ENCODE assay signal across 7 mouse cellular contexts in genomic region chr2:130423397-130424125, GRCm38 (mm10). TPM values are rescaled to one million over a fixed set of nuclear protein-coding genes. Genes with fewer than 3 reads are reported as not detected.
A peak's percentile ranks its signal among the peaks of the same experiment; 100 is the strongest.
DNase-seq lines count a peak whose midpoint lies in the region; ATAC-seq and TF ChIP-seq lines count a peak whose summit lies in the region.

No protein-coding gene starts in this region.

- no peaks in the 10 kb centered on the region for H3K9me3 ChIP-seq in megakaryocyte, embryonic 14.5 days

- peak overlapping the region; percentile 91 for H3K27ac ChIP-seq in gastrocnemius, adult 2 months

- H3K36me3 ChIP-seq in megakaryocyte, embryonic 14.5 days (replicated peaks; ENCODE audit: low read length), result peaks cover 50% of the 10 kb centered on the region

- DNase-seq in adrenal gland, adult 18-20 months (ENCODE audit: low spot score in 2 of 2), result peak; percentile 78
- DNase-seq in cerebellum, postnatal 14 days, result peak; percentile 91 to 92
- peak; percentile 87 for DNase-seq in gastrocnemius, adult 2 months
- DNase-seq in left cerebral cortex, postnatal 14 days (ENCODE audit: low spot score in 2 of 2), result peak; percentile 80
- DNase-seq in right cerebral cortex, postnatal 14 days, result peak; percentile 83

- ATAC-seq in inflammation-experienced regulatory T-cells, adult 6 months, result peak; percentile 59

- H3K4me3 ChIP-seq in gastrocnemius, adult 2 months, result peak overlapping the region; percentile 90
- H3K4me3 ChIP-seq in megakaryocyte, embryonic 14.5 days (replicated peaks), result peak overlapping the region; percentile 94

- intact Hi-C loops in gastrocnemius, adult 2 months (cut with DNase I), result loop anchor here (5.0 kb wide), 1 partner anchor 136 kb away; no protein-coding TSS in a partner anchor
- intact Hi-C loops in left cerebral cortex, postnatal 14 days (cut with DNase I), result no loop called here

- no peaks in the 10 kb centered on the region for H3K27me3 ChIP-seq in megakaryocyte, embryonic 14.5 days (replicated peaks)

- H3K4me1 ChIP-seq in megakaryocyte, embryonic 14.5 days, result peaks cover 75% of the 10 kb centered on the region

- TF ChIP-seq CTCF in gastrocnemius, adult 2 months (IDR thresholded peaks at IDR 0.05), result no peak

RNA-seq across cellular contexts. Expression of gene Vps16, which starts 0.6 kb away (rescaled TPM):
- 10 to 100 TPM; 47.9 to 71.8 TPM for total RNA-seq in adrenal gland, adult 18-20 months (2021)
- total RNA-seq in gastrocnemius, adult 2 months (2021), result 10 to 100 TPM; 15.7 to 19.1 TPM
- 100 to 1,000 TPM; 165 to 250 (median 199) TPM for polyA plus RNA-seq in inflammation-experienced regulatory T-cells, adult 6 months (2017; shearing (Covaris generic))
- 10 to 100 TPM; 66.7 to 83.6 TPM for total RNA-seq in left cerebral cortex, postnatal 14 days (2021)
- polyA plus RNA-seq in megakaryocyte, embryonic 14.5 days (2012; ENCODE audit: insufficient read depth, low replicate concordance), result 8.9 TPM in 1 of 2 replicates, not detected in the other

RNA-seq across cellular contexts. Expression of gene Pced1a, which starts 0.9 kb away (rescaled TPM):
- 10 to 100 TPM; 14.8 to 18.7 TPM for total RNA-seq in adrenal gland, adult 18-20 months (2021)
- total RNA-seq in gastrocnemius, adult 2 months (2021), result 1 to 10 TPM; 4.5 to 5.0 TPM
- 10 to 100 TPM; 11.9 to 14.9 (median 12.0) TPM for polyA plus RNA-seq in inflammation-experienced regulatory T-cells, adult 6 months (2017; shearing (Covaris generic))
- total RNA-seq in left cerebral cortex, postnatal 14 days (2021), result 10 to 100 TPM; 21.3 to 22.1 TPM
- 19.1 and 25.2 TPM in 2 replicates for polyA plus RNA-seq in megakaryocyte, embryonic 14.5 days (2012; ENCODE audit: insufficient read depth, low replicate concordance)

RNA-seq across cellular contexts. Expression of gene Tmem239, which starts 17.3 kb away (rescaled TPM):
- total RNA-seq in adrenal gland, adult 18-20 months (2021), result not detected
- total RNA-seq in gastrocnemius, adult 2 months (2021), result not detected
- not detected for polyA plus RNA-seq in inflammation-experienced regulatory T-cells, adult 6 months (2017; shearing (Covaris generic))
- not detected for total RNA-seq in left cerebral cortex, postnatal 14 days (2021)
- not detected in 2 replicates for polyA plus RNA-seq in megakaryocyte, embryonic 14.5 days (2012; ENCODE audit: insufficient read depth, low replicate concordance)

RNA-seq across cellular contexts. Expression of gene 1700020A23Rik, which starts 18.5 kb away (rescaled TPM):
- not detected for total RNA-seq in adrenal gland, adult 18-20 months (2021)
- total RNA-seq in gastrocnemius, adult 2 months (2021), result not detected
- not detected for polyA plus RNA-seq in inflammation-experienced regulatory T-cells, adult 6 months (2017; shearing (Covaris generic))
- not detected for total RNA-seq in left cerebral cortex, postnatal 14 days (2021)
- polyA plus RNA-seq in megakaryocyte, embryonic 14.5 days (2012; ENCODE audit: insufficient read depth, low replicate concordance), result not detected in 2 replicates

RNA-seq across cellular contexts. Expression of gene Gm28372, which starts 18.5 kb away (rescaled TPM):
- total RNA-seq in adrenal gland, adult 18-20 months (2021), result not detected
- total RNA-seq in gastrocnemius, adult 2 months (2021), result not detected
- polyA plus RNA-seq in inflammation-experienced regulatory T-cells, adult 6 months (2017; shearing (Covaris generic)), result not detected
- total RNA-seq in left cerebral cortex, postnatal 14 days (2021), result not detected
- not detected in 2 replicates for polyA plus RNA-seq in megakaryocyte, embryonic 14.5 days (2012; ENCODE audit: insufficient read depth, low replicate concordance)

Comparison
In these comparisons a context has a peak if more than half of its experiments do, and no peak if none do; other contexts are left out.
1. Peak in every context shown above with its lines: DNase-seq, ATAC-seq, H3K4me3 ChIP-seq and H3K27ac ChIP-seq.